Mouse (Mus musculus): ENCODE results near the gene Slc7a6os.
A peak's percentile ranks its signal among the peaks of the same experiment; 100 is the strongest.

The Slc7a6os gene

GRCm38 (mm10) chr8:106176891-106177290, 33.8 kb downstream of the Slc7a6os start:
- DNase-seq = no peak

- DNase-seq = no peak
Measured at GRCm38 (mm10) chr8:106173566-106173965, 37.2 kb downstream of the Slc7a6os start.

GRCm38 (mm10) chr8:106169934-106170480, 40.7 kb downstream of the Slc7a6os start:
- DNase-seq = no peak

DNA sequence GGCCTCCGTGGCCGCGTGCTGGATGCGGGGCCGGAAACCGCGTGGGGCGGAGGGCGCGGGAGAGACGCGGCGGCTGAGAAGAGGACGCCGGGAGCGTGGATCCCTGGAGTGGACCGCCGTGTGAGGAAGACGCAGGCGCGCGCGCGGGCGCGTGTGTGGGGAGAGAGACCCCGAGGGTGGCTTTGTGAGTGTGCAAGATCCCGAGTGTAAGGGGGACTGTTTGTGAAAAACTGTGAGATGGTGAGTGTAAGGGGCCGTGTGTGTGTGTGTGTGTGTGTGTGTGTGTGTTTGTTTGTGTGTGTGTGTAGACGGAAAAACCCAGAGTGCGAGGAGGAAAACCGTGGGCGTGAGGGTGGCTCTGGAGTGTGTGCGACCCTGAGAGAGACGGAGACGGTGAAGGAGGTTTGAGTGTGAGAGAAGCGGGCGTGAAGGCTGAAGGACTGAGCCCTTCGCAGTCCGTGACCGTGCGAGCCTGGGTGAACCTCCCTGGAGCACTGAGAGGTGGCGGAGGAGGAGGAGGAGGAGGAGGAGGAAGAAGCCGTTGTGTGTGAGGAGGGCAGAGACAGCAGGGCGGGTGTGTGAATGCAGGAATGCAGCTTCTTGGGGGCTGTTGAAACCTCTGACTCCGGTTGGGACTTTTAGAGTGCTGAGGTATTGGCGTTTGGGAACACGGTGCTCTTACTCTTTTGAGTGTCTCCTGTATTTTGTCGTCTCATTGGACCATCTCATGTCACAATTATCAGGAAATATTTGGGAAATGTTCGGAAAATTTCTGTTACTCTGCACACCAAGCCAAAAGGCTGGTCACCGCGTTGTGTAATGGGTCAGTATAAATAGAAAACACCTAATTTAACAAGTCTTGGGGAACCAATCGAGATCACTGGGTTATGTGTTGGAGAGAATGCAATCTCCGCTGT, 41.5 kb downstream of the Slc7a6os start:
- peak; percentile 62 for DNase-seq

DNA sequence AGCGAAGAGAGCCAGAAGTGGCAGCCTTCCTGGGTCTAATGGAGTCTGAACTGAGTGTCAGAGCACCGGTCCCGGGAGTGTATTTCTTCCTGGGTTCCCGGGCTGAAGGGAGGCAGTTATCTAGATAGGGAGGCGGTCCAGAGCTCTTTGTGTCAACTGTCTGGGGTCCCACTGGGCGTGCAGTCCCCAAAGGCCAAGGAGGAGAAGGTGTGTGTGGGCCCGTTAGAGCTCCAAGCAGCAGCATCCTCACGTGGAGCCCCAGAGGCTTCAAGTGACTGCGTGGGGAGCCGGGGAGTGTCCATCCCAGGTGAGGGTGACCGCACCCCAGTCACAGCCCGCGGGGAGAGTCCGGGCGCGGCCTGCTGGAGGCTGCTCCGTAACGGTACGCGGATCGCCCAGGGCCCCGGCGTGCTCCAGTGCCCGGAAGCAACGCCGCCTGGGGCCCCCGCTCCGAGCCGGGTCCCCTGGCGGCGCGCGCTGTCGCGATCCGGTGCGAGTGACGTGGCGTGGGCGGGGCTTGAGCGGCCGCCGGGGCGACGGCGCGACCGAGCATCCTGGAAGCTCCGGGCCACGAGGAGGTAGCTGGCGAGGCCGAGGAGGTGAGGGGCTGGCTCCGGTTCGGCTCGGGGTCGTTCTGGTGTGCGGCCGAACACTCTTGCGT, 42.2 kb downstream of the Slc7a6os start, which contains the start of gene Slc7a6:
Gene Slc7a6 (plus strand): TSS at position 502 of the 661 bp plus-strand sequence.
- peak; percentile 96 for DNase-seq

- peak; percentile 80 for DNase-seq
Measured at GRCm38 (mm10) chr8:106165460-106165859, 45.3 kb downstream of the Slc7a6os start.

GRCm38 (mm10) chr8:106163251-106163650, 47.5 kb downstream of the Slc7a6os start:
- no peak for DNase-seq

DNA sequence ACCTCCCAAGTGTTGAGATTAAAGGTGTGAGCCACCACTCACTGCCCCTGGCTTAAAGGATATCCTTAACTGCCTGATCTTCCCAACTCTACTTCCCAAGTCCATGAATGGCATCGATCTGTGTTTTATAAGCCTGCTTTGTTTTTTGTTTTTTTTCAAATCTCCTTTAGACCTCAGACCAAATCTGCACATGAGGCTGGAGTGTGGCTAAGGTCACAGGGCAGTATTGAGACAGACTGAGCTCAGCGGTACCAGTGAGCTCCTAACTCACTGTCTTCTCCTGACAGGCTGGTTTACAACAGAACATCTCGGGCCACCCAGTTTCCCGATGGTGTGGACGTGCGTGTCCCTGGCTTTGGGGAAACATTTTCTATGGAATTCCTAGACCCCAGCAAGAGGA, 50.9 kb downstream of the Slc7a6os start:
- DNase-seq = no peak

DNA sequence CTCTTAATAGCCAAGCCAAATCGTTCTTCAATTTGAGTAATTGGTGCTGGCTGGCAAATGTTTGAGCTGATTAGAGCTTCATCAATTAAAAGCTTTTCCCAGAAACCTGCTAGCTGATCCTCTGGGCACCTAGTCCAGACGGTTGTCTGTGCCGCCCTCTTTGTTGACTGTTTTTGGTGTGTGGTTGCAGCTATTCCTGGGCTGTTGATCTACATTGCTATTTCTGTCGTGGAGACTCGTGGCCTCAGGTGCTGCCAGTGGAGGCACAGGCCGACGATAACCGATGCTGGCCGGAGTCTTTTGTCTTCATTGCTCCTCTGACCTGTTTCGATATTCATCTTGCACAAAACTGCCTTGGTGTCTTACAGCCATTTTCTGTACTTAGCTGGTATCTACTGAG, 52.4 kb downstream of the Slc7a6os start:
- no peak for DNase-seq

DNA sequence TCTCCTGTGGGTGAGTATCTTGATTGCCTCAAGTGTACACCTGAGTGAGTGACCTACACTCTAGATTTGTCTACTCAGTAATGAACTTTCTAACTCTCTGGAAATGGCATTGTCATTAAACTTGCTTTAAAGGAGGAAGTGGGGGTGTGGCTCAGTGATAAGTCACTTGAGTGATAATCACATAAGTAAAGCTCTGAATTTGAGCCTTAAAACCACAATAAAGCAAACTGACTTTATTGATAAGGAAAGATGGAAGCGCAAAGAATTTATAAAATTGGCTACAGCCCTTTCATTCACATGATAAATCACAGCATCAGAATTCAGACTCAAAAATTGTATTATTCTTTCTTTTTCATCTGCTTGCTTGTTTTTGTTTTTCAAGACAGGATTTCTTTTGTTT, 53.3 kb downstream of the Slc7a6os start:
- DNase-seq = no peak

- no peak for DNase-seq
Measured at GRCm38 (mm10) chr8:106152876-106153275, 57.9 kb downstream of the Slc7a6os start.

GRCm38 (mm10) chr8:106151041-106151440, 59.7 kb downstream of the Slc7a6os start:
- DNase-seq = no peak

All from thymus, postnatal 14 days (tissue).